Mouse (Mus musculus): ENCODE data around the gene Rbms1. TPM values are rescaled to one million over a fixed set of nuclear protein-coding genes. Genes with fewer than 3 reads are reported as not detected.

Gene Rbms1
- polyA plus RNA-seq, 1 experiment from 2014 or later = 117 TPM

GRCm38 (mm10) chr2:60714475-60714874, 248.5 kb downstream of the Rbms1 start:
- ATAC-seq (ENCODE audit: insufficient number of reproducible peaks, insufficient read depth, low FRiP score, low TSS enrichment) = no peak
- no peaks in the 10 kb centered on the region for H3K36me3 ChIP-seq
- H3K4me1 ChIP-seq = peaks cover 17% of the 10 kb centered on the region
- H3K9me3 ChIP-seq = no peaks in the 10 kb centered on the region
- no peaks in the 10 kb centered on the region for H3K27me3 ChIP-seq
- no peak overlapping the region for H3K4me3 ChIP-seq
- H3K4me2 ChIP-seq (replicated peaks) = no peak overlapping the region
- no peak overlapping the region for H3K9ac ChIP-seq
- 48% methylated on average over 7 of the region's 7 CpGs for WGBS
- no peak overlapping the region for H3K27ac ChIP-seq

- Histone ChIP-seq H3K9ac (no peak overlapping the region), H3K4me2 (replicated peaks) (no peak overlapping the region), H3K27ac (no peak overlapping the region), H3K4me1 (peaks cover 17% of the 10 kb centered on the region), H3K4me3 (no peak overlapping the region), H3K9me3 (no peaks in the 10 kb centered on the region), H3K27me3 (no peaks in the 10 kb centered on the region), H3K36me3 (no peaks in the 10 kb centered on the region)
- WGBS = 35% methylated on average over 8 of the region's 8 CpGs
- no peak for ATAC-seq (ENCODE audit: insufficient number of reproducible peaks, insufficient read depth, low FRiP score, low TSS enrichment)
These were observed 249.1 kb downstream of the Rbms1 start for GRCm38 (mm10) chr2:60713857-60714256.

- no peak overlapping the region for H3K4me3 ChIP-seq
- H3K4me1 ChIP-seq = peaks cover 17% of the 10 kb centered on the region
- no peak overlapping the region for H3K27ac ChIP-seq
- no peak overlapping the region for H3K4me2 ChIP-seq (replicated peaks)
- no peaks in the 10 kb centered on the region for H3K9me3 ChIP-seq
- ATAC-seq (ENCODE audit: insufficient number of reproducible peaks, insufficient read depth, low FRiP score, low TSS enrichment) = no peak
- no peak overlapping the region for H3K9ac ChIP-seq
- H3K27me3 ChIP-seq = no peaks in the 10 kb centered on the region
- 85% methylated on average over 5 of the region's 5 CpGs for WGBS
- H3K36me3 ChIP-seq = no peaks in the 10 kb centered on the region
These were observed 250.1 kb downstream of the Rbms1 start for GRCm38 (mm10) chr2:60712891-60713290.

- H3K9ac ChIP-seq = no peak overlapping the region
- H3K4me2 ChIP-seq (replicated peaks) = no peak overlapping the region
- no peak for ATAC-seq (ENCODE audit: insufficient number of reproducible peaks, insufficient read depth, low FRiP score, low TSS enrichment)
- H3K9me3 ChIP-seq = no peaks in the 10 kb centered on the region
- no peaks in the 10 kb centered on the region for H3K36me3 ChIP-seq
- WGBS = 38% methylated on average over 6 of the region's 6 CpGs
- H3K27ac ChIP-seq = no peak overlapping the region
- H3K4me3 ChIP-seq = no peak overlapping the region
- peaks cover 17% of the 10 kb centered on the region for H3K4me1 ChIP-seq
- H3K27me3 ChIP-seq = no peaks in the 10 kb centered on the region
These were observed 250.5 kb downstream of the Rbms1 start for GRCm38 (mm10) chr2:60712483-60712882.

- H3K36me3 ChIP-seq = no peaks in the 10 kb centered on the region
- no peaks in the 10 kb centered on the region for H3K27me3 ChIP-seq
- 81% methylated on average over 7 of the region's 7 CpGs for WGBS
- ATAC-seq (ENCODE audit: insufficient number of reproducible peaks, insufficient read depth, low FRiP score, low TSS enrichment) = no peak
- no peak overlapping the region for H3K27ac ChIP-seq
- no peak overlapping the region for H3K4me3 ChIP-seq
- H3K4me2 ChIP-seq (replicated peaks) = no peak overlapping the region
- peaks cover 17% of the 10 kb centered on the region for H3K4me1 ChIP-seq
- no peaks in the 10 kb centered on the region for H3K9me3 ChIP-seq
- H3K9ac ChIP-seq = no peak overlapping the region
These were observed 251.7 kb downstream of the Rbms1 start for GRCm38 (mm10) chr2:60711098-60711880.

GRCm38 (mm10) chr2:60710317-60710716, 252.7 kb downstream of the Rbms1 start:
- Histone ChIP-seq H3K9me3 (no peaks in the 10 kb centered on the region), H3K27me3 (no peaks in the 10 kb centered on the region), H3K4me1 (peaks cover 11% of the 10 kb centered on the region), H3K4me3 (no peak overlapping the region), H3K27ac (no peak overlapping the region), H3K36me3 (no peaks in the 10 kb centered on the region), H3K9ac (no peak overlapping the region), H3K4me2 (replicated peaks) (no peak overlapping the region)
- 85% methylated on average over 4 of the region's 4 CpGs for WGBS
- no peak for ATAC-seq (ENCODE audit: insufficient number of reproducible peaks, insufficient read depth, low FRiP score, low TSS enrichment)

GRCm38 (mm10) chr2:60708671-60709070, 254.3 kb downstream of the Rbms1 start:
- Histone ChIP-seq H3K27me3 (no peaks in the 10 kb centered on the region), H3K4me2 (replicated peaks) (no peak overlapping the region), H3K4me3 (no peak overlapping the region), H3K27ac (no peak overlapping the region), H3K4me1 (no peaks in the 10 kb centered on the region), H3K9ac (no peak overlapping the region), H3K9me3 (no peaks in the 10 kb centered on the region), H3K36me3 (no peaks in the 10 kb centered on the region)
- no peak for ATAC-seq (ENCODE audit: insufficient number of reproducible peaks, insufficient read depth, low FRiP score, low TSS enrichment)
- 41% methylated on average over 3 of the region's 3 CpGs for WGBS

- Histone ChIP-seq H3K27ac (no peak overlapping the region), H3K36me3 (no peaks in the 10 kb centered on the region), H3K9me3 (no peaks in the 10 kb centered on the region), H3K4me3 (no peak overlapping the region), H3K4me2 (replicated peaks) (no peak overlapping the region), H3K9ac (no peak overlapping the region), H3K27me3 (no peaks in the 10 kb centered on the region), H3K4me1 (no peaks in the 10 kb centered on the region)
- WGBS = 81% methylated on average over 3 of the region's 3 CpGs
- no peak for ATAC-seq (ENCODE audit: insufficient number of reproducible peaks, insufficient read depth, low FRiP score, low TSS enrichment)
These were observed 256.1 kb downstream of the Rbms1 start for GRCm38 (mm10) chr2:60706866-60707265.

GRCm38 (mm10) chr2:60705426-60705825, 257.6 kb downstream of the Rbms1 start:
- Histone ChIP-seq H3K4me1 (no peaks in the 10 kb centered on the region), H3K4me3 (no peak overlapping the region), H3K27ac (no peak overlapping the region), H3K36me3 (no peaks in the 10 kb centered on the region), H3K9me3 (no peaks in the 10 kb centered on the region), H3K4me2 (replicated peaks) (no peak overlapping the region), H3K9ac (no peak overlapping the region), H3K27me3 (no peaks in the 10 kb centered on the region)
- ATAC-seq (ENCODE audit: insufficient number of reproducible peaks, insufficient read depth, low FRiP score, low TSS enrichment) = no peak
- 90% methylated on average over 8 of the region's 8 CpGs for WGBS

- H3K36me3 ChIP-seq = no peaks in the 10 kb centered on the region
- ATAC-seq (ENCODE audit: insufficient number of reproducible peaks, insufficient read depth, low FRiP score, low TSS enrichment) = no peak
- H3K9ac ChIP-seq = no peak overlapping the region
- H3K4me2 ChIP-seq (replicated peaks) = no peak overlapping the region
- H3K9me3 ChIP-seq = no peaks in the 10 kb centered on the region
- no peak overlapping the region for H3K4me3 ChIP-seq
- H3K4me1 ChIP-seq = peaks cover 4% of the 10 kb centered on the region
- no peaks in the 10 kb centered on the region for H3K27me3 ChIP-seq
- 43% methylated on average over 4 of the region's 4 CpGs for WGBS
- no peak overlapping the region for H3K27ac ChIP-seq
These were observed 259.7 kb downstream of the Rbms1 start for GRCm38 (mm10) chr2:60703315-60703714.

- no peak overlapping the region for H3K9ac ChIP-seq
- ATAC-seq (ENCODE audit: insufficient number of reproducible peaks, insufficient read depth, low FRiP score, low TSS enrichment) = no peak
- H3K27ac ChIP-seq = no peak overlapping the region
- no peak overlapping the region for H3K4me3 ChIP-seq
- H3K36me3 ChIP-seq = no peaks in the 10 kb centered on the region
- H3K9me3 ChIP-seq = no peaks in the 10 kb centered on the region
- no peaks in the 10 kb centered on the region for H3K27me3 ChIP-seq
- H3K4me2 ChIP-seq (replicated peaks) = no peak overlapping the region
- peaks cover 13% of the 10 kb centered on the region for H3K4me1 ChIP-seq
- 83% methylated on average over 4 of the region's 4 CpGs for WGBS
These were observed 262.0 kb downstream of the Rbms1 start for GRCm38 (mm10) chr2:60700956-60701355.
